ENCODE assay signal across 29 mouse cellular contexts in the genomic region with DNA sequence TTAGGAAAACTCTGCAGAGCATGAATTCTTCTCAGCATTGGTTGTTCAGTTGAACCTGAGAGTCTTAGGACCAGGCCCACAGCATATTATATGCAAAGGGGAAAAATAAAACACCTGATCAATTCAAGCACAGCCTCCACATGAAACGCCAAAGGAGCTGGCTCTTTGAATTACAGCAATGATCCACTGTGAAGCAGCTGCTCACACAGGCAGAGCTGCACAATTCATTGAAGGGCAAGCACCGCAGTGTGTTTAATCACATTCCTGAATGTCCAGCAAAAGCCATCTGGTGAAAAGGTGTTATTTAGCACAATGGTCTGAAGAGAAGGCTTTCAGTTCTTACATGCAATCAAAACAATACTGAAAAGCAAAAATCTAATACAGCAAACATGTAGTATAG.
A peak's percentile ranks its signal among the peaks of the same experiment; 100 is the strongest.
DNase-seq lines count a peak whose midpoint lies in the region; ATAC-seq lines count a peak whose summit lies in the region.
"Had no signal": no experiment of that assay in that cellular context is flagged by ENCODE, and none has a peak within 500 bp of the region (broad histone marks: within the 10 kb centered on the region; RNA-seq: fewer than 3 reads in every experiment).

No protein-coding gene starts in this region.

- H3K4me3 ChIP-seq in forebrain, embryonic 12.5 days (replicated peaks) = no peak overlapping the region
- H3K4me3 ChIP-seq in forebrain, embryonic 16.5 days (replicated peaks; ENCODE audit: low read length) = no peak overlapping the region
- H3K4me3 ChIP-seq in limb, embryonic 11.5 days (ENCODE audit: low read depth, low read length) = no peak overlapping the region
- H3K4me3 ChIP-seq in limb, embryonic 10.5 days = no peak overlapping the region
- no peak overlapping the region for H3K4me3 ChIP-seq in kidney, embryonic 15.5 days (replicated peaks)
- H3K4me3 ChIP-seq: embryonic facial prominence, embryonic 10.5 days; embryonic facial prominence, embryonic 15.5 days; forebrain, embryonic 15.5 days; heart, embryonic 13.5 days; hindbrain, embryonic 10.5 days; limb, embryonic 12.5 days; liver, embryonic 15.5 days; neural tube, embryonic 13.5 days had no signal

- H3K9me3 ChIP-seq in forebrain, embryonic 12.5 days = no peaks in the 10 kb centered on the region
- no peaks in the 10 kb centered on the region for H3K9me3 ChIP-seq in forebrain, embryonic 16.5 days (ENCODE audit: control insufficient read depth, low read length)
- no peaks in the 10 kb centered on the region for H3K9me3 ChIP-seq in limb, embryonic 11.5 days (ENCODE audit: control insufficient read depth, low read length)
- no peaks in the 10 kb centered on the region for H3K9me3 ChIP-seq in limb, embryonic 10.5 days (replicated peaks)
- H3K9me3 ChIP-seq in kidney, embryonic 15.5 days (replicated peaks) = no peaks in the 10 kb centered on the region
- H3K9me3 ChIP-seq: embryonic facial prominence, embryonic 10.5 days; embryonic facial prominence, embryonic 15.5 days; forebrain, embryonic 15.5 days; G1E; heart, embryonic 13.5 days; hindbrain, embryonic 10.5 days; limb, embryonic 12.5 days; liver, embryonic 15.5 days; neural tube, embryonic 13.5 days had no signal

- DNase-seq in limb, embryonic 11.5 days (ENCODE audit: low spot score) = peak; percentile 25
- DNase-seq in limb, embryonic 10.5 days (ENCODE audit: low spot score) = no peak
- DNase-seq in retina, embryonic 14.5 days (ENCODE audit: low spot score) = peak; percentile 1
- DNase-seq in retina, postnatal 1 day = no peak
- no peak for DNase-seq in layer of hippocampus, postnatal 10 days (ENCODE audit: low spot score in 2 of 2)
- DNase-seq: adrenal gland, adult 8-10 months; cerebellum, adult 8-10 months; cerebellum, postnatal 25 days; heart, postnatal 14 days; kidney, adult 18-20 months; kidney, postnatal 36 days; layer of hippocampus, postnatal 36 days; lung, embryonic 14.5 days; lung, postnatal 14 days; right cerebral cortex, postnatal 25 days; spleen, adult 18-20 months; thymus, postnatal 14 days had no signal

- no peak overlapping the region for H3K9ac ChIP-seq in forebrain, embryonic 12.5 days
- no peak overlapping the region for H3K9ac ChIP-seq in forebrain, embryonic 16.5 days (replicated peaks; ENCODE audit: low read depth, low read length)
- no peak overlapping the region for H3K9ac ChIP-seq in limb, embryonic 11.5 days (ENCODE audit: low read length)
- H3K9ac ChIP-seq in kidney, embryonic 15.5 days = no peak overlapping the region
- H3K9ac ChIP-seq: embryonic facial prominence, embryonic 15.5 days; forebrain, embryonic 15.5 days; heart, embryonic 13.5 days; limb, embryonic 12.5 days; liver, embryonic 15.5 days; lung, embryonic 14.5 days; neural tube, embryonic 13.5 days had no signal

- no peaks in the 10 kb centered on the region for H3K4me1 ChIP-seq in forebrain, embryonic 12.5 days
- H3K4me1 ChIP-seq in forebrain, embryonic 16.5 days (replicated peaks; ENCODE audit: control insufficient read depth, insufficient read depth, low read length) = no peaks in the 10 kb centered on the region
- H3K4me1 ChIP-seq in limb, embryonic 11.5 days (ENCODE audit: control insufficient read depth, insufficient read depth, low read length) = no peaks in the 10 kb centered on the region
- H3K4me1 ChIP-seq in limb, embryonic 10.5 days = no peaks in the 10 kb centered on the region
- H3K4me1 ChIP-seq in kidney, embryonic 15.5 days = no peaks in the 10 kb centered on the region
- H3K4me1 ChIP-seq: embryonic facial prominence, embryonic 10.5 days; embryonic facial prominence, embryonic 15.5 days; forebrain, embryonic 15.5 days; heart, embryonic 13.5 days; hindbrain, embryonic 10.5 days; limb, embryonic 12.5 days; liver, embryonic 15.5 days; neural tube, embryonic 13.5 days had no signal

- no peak overlapping the region for H3K27ac ChIP-seq in forebrain, embryonic 12.5 days
- no peak overlapping the region for H3K27ac ChIP-seq in forebrain, embryonic 16.5 days (ENCODE audit: low read length)
- H3K27ac ChIP-seq in limb, embryonic 11.5 days (replicated peaks; ENCODE audit: low read depth, low read length) = no peak overlapping the region
- H3K27ac ChIP-seq in limb, embryonic 10.5 days = no peak overlapping the region
- no peak overlapping the region for H3K27ac ChIP-seq in kidney, embryonic 15.5 days
- H3K27ac ChIP-seq: embryonic facial prominence, embryonic 10.5 days; embryonic facial prominence, embryonic 15.5 days; forebrain, embryonic 15.5 days; heart, embryonic 13.5 days; hindbrain, embryonic 10.5 days; limb, embryonic 12.5 days; liver, embryonic 15.5 days; neural tube, embryonic 13.5 days had no signal

- 0 out of 2 replicates have a peak, but pooled peaks have one; percentile 39 for ATAC-seq in forebrain, embryonic 12.5 days (ENCODE audit: low FRiP score)
- no peak for ATAC-seq in forebrain, embryonic 16.5 days
- no peak for ATAC-seq in limb, embryonic 11.5 days (ENCODE audit: insufficient number of reproducible peaks, low FRiP score, low TSS enrichment, low read depth)
- ATAC-seq in kidney, embryonic 15.5 days (replicated peaks; ENCODE audit: low FRiP score) = no peak
- ATAC-seq: forebrain, embryonic 15.5 days had no signal

- no peak overlapping the region for H3K4me2 ChIP-seq in forebrain, embryonic 12.5 days
- no peak overlapping the region for H3K4me2 ChIP-seq in forebrain, embryonic 16.5 days (ENCODE audit: low read length)
- H3K4me2 ChIP-seq in limb, embryonic 11.5 days (ENCODE audit: low read depth, severe bottlenecking) = no peak overlapping the region
- H3K4me2 ChIP-seq in kidney, embryonic 15.5 days = no peak overlapping the region
- H3K4me2 ChIP-seq: embryonic facial prominence, embryonic 15.5 days; forebrain, embryonic 15.5 days; heart, embryonic 13.5 days; limb, embryonic 12.5 days; liver, embryonic 15.5 days; lung, embryonic 14.5 days; neural tube, embryonic 13.5 days had no signal

- H3K36me3 ChIP-seq in forebrain, embryonic 12.5 days (replicated peaks) = no peaks in the 10 kb centered on the region
- no peaks in the 10 kb centered on the region for H3K36me3 ChIP-seq in forebrain, embryonic 16.5 days (ENCODE audit: control insufficient read depth, insufficient read depth)
- H3K36me3 ChIP-seq in limb, embryonic 11.5 days (ENCODE audit: control insufficient read depth, insufficient read depth, low read length) = no peaks in the 10 kb centered on the region
- H3K36me3 ChIP-seq in limb, embryonic 10.5 days = no peaks in the 10 kb centered on the region
- H3K36me3 ChIP-seq in kidney, embryonic 15.5 days = no peaks in the 10 kb centered on the region
- H3K36me3 ChIP-seq: embryonic facial prominence, embryonic 10.5 days; embryonic facial prominence, embryonic 15.5 days; forebrain, embryonic 15.5 days; G1E; heart, embryonic 13.5 days; hindbrain, embryonic 10.5 days; limb, embryonic 12.5 days; liver, embryonic 15.5 days; neural tube, embryonic 13.5 days had no signal

- no peaks in the 10 kb centered on the region for H3K27me3 ChIP-seq in forebrain, embryonic 12.5 days
- H3K27me3 ChIP-seq in forebrain, embryonic 16.5 days (replicated peaks; ENCODE audit: control insufficient read depth, insufficient read depth, low read length) = no peaks in the 10 kb centered on the region
- H3K27me3 ChIP-seq in limb, embryonic 11.5 days (ENCODE audit: control insufficient read depth, insufficient read depth, low read length) = no peaks in the 10 kb centered on the region
- H3K27me3 ChIP-seq in limb, embryonic 10.5 days (ENCODE audit: low read depth, poor library complexity, severe bottlenecking) = no peaks in the 10 kb centered on the region
- no peaks in the 10 kb centered on the region for H3K27me3 ChIP-seq in kidney, embryonic 15.5 days
- H3K27me3 ChIP-seq: embryonic facial prominence, embryonic 15.5 days; forebrain, embryonic 15.5 days; heart, embryonic 13.5 days; limb, embryonic 12.5 days; liver, embryonic 15.5 days; neural tube, embryonic 13.5 days had no signal

- WGBS in forebrain, embryonic 12.5 days = 25% methylated on average over 2 of the region's 2 CpGs
- WGBS in forebrain, embryonic 16.5 days = 24% methylated on average over 2 of the region's 2 CpGs
- WGBS in limb, embryonic 11.5 days = 44% methylated on average over 2 of the region's 2 CpGs
- WGBS in limb, embryonic 10.5 days = 70% methylated on average over 2 of the region's 2 CpGs
- WGBS in kidney, embryonic 15.5 days = 64% methylated on average over 2 of the region's 2 CpGs

Comparison
In these comparisons a context has a peak if more than half of its experiments do, and no peak if none do; other contexts are left out.
1. DNase-seq: peak in limb, embryonic 11.5 days (single experiment) and retina, embryonic 14.5 days (single experiment); none in limb, embryonic 10.5 days (single experiment), retina, postnatal 1 day (single experiment) and layer of hippocampus, postnatal 10 days (0 of 2).